Comparison of ENCODE assay signal across 8 mouse cellular contexts in the genomic region with DNA sequence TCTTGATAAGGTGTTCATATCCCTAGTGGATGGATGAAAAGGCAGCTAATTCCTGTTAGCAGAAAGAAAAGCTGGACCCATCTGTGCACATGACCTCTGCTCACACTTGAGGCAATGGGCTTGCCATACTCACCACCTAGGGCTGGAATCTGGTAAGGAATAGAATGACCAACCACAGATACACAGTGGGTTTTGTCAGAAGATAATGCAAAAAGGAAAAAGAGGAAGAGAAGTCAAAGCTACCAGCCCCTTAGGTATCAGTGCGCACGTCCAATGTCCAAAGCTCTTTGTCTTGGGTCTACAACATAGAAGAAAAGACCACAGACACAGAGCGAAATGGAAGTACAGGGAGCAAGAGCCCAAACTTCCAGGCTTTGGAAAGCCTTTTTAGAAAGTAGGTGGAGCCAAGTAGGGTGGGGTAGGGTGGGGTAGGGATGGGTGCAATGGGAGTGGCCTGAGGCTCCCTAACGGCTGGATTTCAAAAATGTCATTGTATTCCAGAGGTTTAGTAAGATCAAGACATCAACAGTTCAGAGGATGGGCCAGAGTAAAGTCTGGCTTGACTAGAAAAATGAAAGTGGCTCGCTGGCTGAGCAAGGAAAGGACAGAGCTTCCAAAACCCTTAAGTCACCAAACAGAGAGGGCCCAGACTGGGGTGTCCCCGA. TPM values are rescaled to one million over a fixed set of nuclear protein-coding genes. Genes with fewer than 3 reads are reported as not detected.
DNase-seq lines count a peak whose midpoint lies in the region; ATAC-seq and TF ChIP-seq lines count a peak whose summit lies in the region.

No protein-coding gene starts in this region.

- peak overlapping the region; percentile 69 for H3K4me3 ChIP-seq in kidney, postnatal 0 days (replicated peaks; ENCODE audit: low read depth, low read length)
- H3K4me3 ChIP-seq in embryonic facial prominence, embryonic 12.5 days = peak overlapping the region; percentile 60
- H3K4me3 ChIP-seq in intestine, embryonic 14.5 days (ENCODE audit: low read depth, low read length) = peak overlapping the region; percentile 70
- H3K4me3 ChIP-seq in myocyte = peak overlapping the region; percentile 100

- peak overlapping the region; percentile 85; the same call in 1 of the 2 replicates for H3K9ac ChIP-seq in kidney, postnatal 0 days (ENCODE audit: low read depth, low read length)
- peak overlapping the region; percentile 83; the same call in 1 of the 2 replicates for H3K9ac ChIP-seq in embryonic facial prominence, embryonic 12.5 days
- H3K9ac ChIP-seq in intestine, embryonic 14.5 days (ENCODE audit: low read length) = peak overlapping the region; percentile 76

- TF ChIP-seq POLR2A in myocyte (IDR thresholded peaks at IDR 0.05; ENCODE audit: insufficient read length, low read depth) = peak; percentile 7

- no peak for DNase-seq in kidney, postnatal 0 days (ENCODE audit: low spot score)
- no peak for DNase-seq in kidney, postnatal 10 days
- no peak for DNase-seq in intestine, embryonic 14.5 days (ENCODE audit: low spot score)
- DNase-seq in urinary bladder, postnatal 25 days (ENCODE audit: low spot score) = no peak
- DNase-seq in kidney, postnatal 14 days = no peak
- DNase-seq in cerebellum, adult 11 months = no peak

- H3K27ac ChIP-seq in kidney, postnatal 0 days = peak overlapping the region; percentile 87
- peak overlapping the region; percentile 55; the same call in 1 of the 2 replicates for H3K27ac ChIP-seq in embryonic facial prominence, embryonic 12.5 days
- peak overlapping the region; percentile 62 for H3K27ac ChIP-seq in intestine, embryonic 14.5 days (ENCODE audit: low read depth)

- no peaks in the 10 kb centered on the region for H3K9me3 ChIP-seq in kidney, postnatal 0 days (replicated peaks; ENCODE audit: low read length)
- H3K9me3 ChIP-seq in embryonic facial prominence, embryonic 12.5 days = no peaks in the 10 kb centered on the region
- no peaks in the 10 kb centered on the region for H3K9me3 ChIP-seq in intestine, embryonic 14.5 days (ENCODE audit: control insufficient read depth, low read length)

- no peaks in the 10 kb centered on the region for H3K36me3 ChIP-seq in kidney, postnatal 0 days (ENCODE audit: insufficient read depth, low read length)
- H3K36me3 ChIP-seq in embryonic facial prominence, embryonic 12.5 days = no peaks in the 10 kb centered on the region
- no peaks in the 10 kb centered on the region for H3K36me3 ChIP-seq in intestine, embryonic 14.5 days (ENCODE audit: control insufficient read depth, insufficient read depth, low read length)
- peaks cover 18% of the 10 kb centered on the region for H3K36me3 ChIP-seq in myocyte (ENCODE audit: control insufficient read depth, insufficient read depth)

- peak overlapping the region; percentile 98 for H3K4me2 ChIP-seq in kidney, postnatal 0 days (ENCODE audit: low read length)
- peak overlapping the region; percentile 98 for H3K4me2 ChIP-seq in embryonic facial prominence, embryonic 12.5 days (replicated peaks)
- peak overlapping the region; percentile 97 for H3K4me2 ChIP-seq in intestine, embryonic 14.5 days (ENCODE audit: low read length)
- peak overlapping the region; percentile 86 for H3K4me2 ChIP-seq in myocyte (ENCODE audit: low read depth)

- H3K79me2 ChIP-seq in myocyte (ENCODE audit: control insufficient read depth, insufficient read depth) = peaks cover 64% of the 10 kb centered on the region

- ATAC-seq in kidney, postnatal 0 days (replicated peaks; ENCODE audit: low FRiP score, low read depth) = no peak
- ATAC-seq in embryonic facial prominence, embryonic 12.5 days (ENCODE audit: insufficient number of reproducible peaks, insufficient read depth, low FRiP score, low TSS enrichment) = no peak
- ATAC-seq in intestine, embryonic 14.5 days (replicated peaks; ENCODE audit: low FRiP score, low TSS enrichment, low read depth) = no peak

- H3K4me1 ChIP-seq in kidney, postnatal 0 days (replicated peaks; ENCODE audit: insufficient read depth, low read length) = peaks cover 26% of the 10 kb centered on the region
- peaks cover 44% of the 10 kb centered on the region for H3K4me1 ChIP-seq in embryonic facial prominence, embryonic 12.5 days
- H3K4me1 ChIP-seq in intestine, embryonic 14.5 days (replicated peaks; ENCODE audit: control insufficient read depth, insufficient read depth, low read length) = peaks cover 21% of the 10 kb centered on the region

- WGBS in kidney, postnatal 0 days = 56% methylated on average over 6 of the region's 6 CpGs
- 48% methylated on average over 6 of the region's 6 CpGs for WGBS in embryonic facial prominence, embryonic 12.5 days
- 51% methylated on average over 6 of the region's 6 CpGs for WGBS in intestine, embryonic 14.5 days

- no peak for TF ChIP-seq CTCF in kidney, postnatal 0 days (IDR thresholded peaks at IDR 0.05; ENCODE audit: low read depth)

- H3K27me3 ChIP-seq in kidney, postnatal 0 days (ENCODE audit: insufficient read depth, low read length) = no peaks in the 10 kb centered on the region
- H3K27me3 ChIP-seq in embryonic facial prominence, embryonic 12.5 days = no peaks in the 10 kb centered on the region
- no peaks in the 10 kb centered on the region for H3K27me3 ChIP-seq in intestine, embryonic 14.5 days (replicated peaks; ENCODE audit: control insufficient read depth, insufficient read depth, low read length)
- H3K27me3 ChIP-seq in myocyte (ENCODE audit: control insufficient read depth, insufficient read depth, insufficient read length) = no peaks in the 10 kb centered on the region

- H3ac ChIP-seq in myocyte (ENCODE audit: control insufficient read depth, insufficient read length) = peak overlapping the region; percentile 75

TF ChIP-seq in myocyte, 11 proteins besides CTCF, POLR2A, EP300 and RAD21:
- TF ChIP-seq MYOG (IDR thresholded peaks at IDR 0.05; ENCODE audit: control insufficient read depth in 1 of 3, insufficient read depth in 1 of 3, insufficient read length in 2 of 3, low read depth in 2 of 3) (no peak), SRF (IDR thresholded peaks at IDR 0.05; ENCODE audit: control insufficient read depth, insufficient read length, low read depth) (no peak), POLR2AphosphoS2 (IDR thresholded peaks at IDR 0.05; ENCODE audit: insufficient read length, low read depth) (no peak), MYOD1 (IDR thresholded peaks at IDR 0.05; ENCODE audit: control insufficient read depth in 1 of 3, insufficient read length in 2 of 3, low read depth in 2 of 3) (no peak), TCF3 (IDR thresholded peaks at IDR 0.05; ENCODE audit: insufficient read length, low read depth) (no peak)

RNA-seq across cellular contexts. Expression of a gene that starts 8.3 kb away (rescaled TPM):
- 99.3 and 108 TPM in 2 replicates for polyA plus RNA-seq in kidney, postnatal 0 days (2015; fragmentation: Nextera tagmentation; extraction: Ambion mirVana)
- polyA plus RNA-seq in embryonic facial prominence, embryonic 12.5 days (2016; fragmentation: Nextera tagmentation; extraction: Ambion mirVana) = 109 and 113 TPM in 2 replicates
- polyA plus RNA-seq in intestine, embryonic 14.5 days (2014; fragmentation: Nextera tagmentation; extraction: Ambion mirVana) = 86.0 and 96.0 TPM in 2 replicates
- 954 TPM for polyA plus RNA-seq in myocyte (2012; fragmentation: generic; extraction: Trizol)

RNA-seq across cellular contexts. Expression of a gene that starts 30.7 kb away (rescaled TPM):
- 12.5 and 13.8 TPM in 2 replicates for polyA plus RNA-seq in kidney, postnatal 0 days (2015; fragmentation: Nextera tagmentation; extraction: Ambion mirVana)
- 36.3 and 37.7 TPM in 2 replicates for polyA plus RNA-seq in embryonic facial prominence, embryonic 12.5 days (2016; fragmentation: Nextera tagmentation; extraction: Ambion mirVana)
- polyA plus RNA-seq in intestine, embryonic 14.5 days (2014; fragmentation: Nextera tagmentation; extraction: Ambion mirVana) = 19.8 and 23.8 TPM in 2 replicates
- 8.1 TPM for polyA plus RNA-seq in myocyte (2012; fragmentation: generic; extraction: Trizol)

RNA-seq across cellular contexts. Expression of a gene that starts 40.5 kb away (rescaled TPM):
- 32.6 and 33.3 TPM in 2 replicates for polyA plus RNA-seq in kidney, postnatal 0 days (2015; fragmentation: Nextera tagmentation; extraction: Ambion mirVana)
- polyA plus RNA-seq in embryonic facial prominence, embryonic 12.5 days (2016; fragmentation: Nextera tagmentation; extraction: Ambion mirVana) = 7.5 and 9.0 TPM in 2 replicates
- 11.1 and 13.3 TPM in 2 replicates for polyA plus RNA-seq in intestine, embryonic 14.5 days (2014; fragmentation: Nextera tagmentation; extraction: Ambion mirVana)
- 0.35 TPM for polyA plus RNA-seq in myocyte (2012; fragmentation: generic; extraction: Trizol)

RNA-seq across cellular contexts. Expression of a gene that starts 46.6 kb away (rescaled TPM):
- 27.4 and 28.9 TPM in 2 replicates for polyA plus RNA-seq in kidney, postnatal 0 days (2015; fragmentation: Nextera tagmentation; extraction: Ambion mirVana)
- 4.0 and 5.5 TPM in 2 replicates for polyA plus RNA-seq in embryonic facial prominence, embryonic 12.5 days (2016; fragmentation: Nextera tagmentation; extraction: Ambion mirVana)
- polyA plus RNA-seq in intestine, embryonic 14.5 days (2014; fragmentation: Nextera tagmentation; extraction: Ambion mirVana) = 55.6 and 56.9 TPM in 2 replicates
- 0.13 TPM for polyA plus RNA-seq in myocyte (2012; fragmentation: generic; extraction: Trizol)

RNA-seq across cellular contexts. Expression of a gene that starts 51.4 kb away (rescaled TPM):
- polyA plus RNA-seq in kidney, postnatal 0 days (2015; fragmentation: Nextera tagmentation; extraction: Ambion mirVana) = 164 and 173 TPM in 2 replicates
- polyA plus RNA-seq in embryonic facial prominence, embryonic 12.5 days (2016; fragmentation: Nextera tagmentation; extraction: Ambion mirVana) = 144 and 146 TPM in 2 replicates
- 98.9 and 102 TPM in 2 replicates for polyA plus RNA-seq in intestine, embryonic 14.5 days (2014; fragmentation: Nextera tagmentation; extraction: Ambion mirVana)
- 165 TPM for polyA plus RNA-seq in myocyte (2012; fragmentation: generic; extraction: Trizol)
